Comparison of ENCODE assay signal across 20 mouse cellular contexts in genomic region chr11:102443740-102444139, GRCm38 (mm10). TPM values are rescaled to one million over a fixed set of nuclear protein-coding genes. Genes with fewer than 3 reads are reported as not detected.
DNase-seq lines count a peak whose midpoint lies in the region; ATAC-seq lines count a peak whose summit lies in the region.
"Had no signal": no experiment of that assay in that cellular context is flagged by ENCODE, and none has a peak within 500 bp of the region (broad histone marks: within the 10 kb centered on the region; RNA-seq: fewer than 3 reads in every experiment).

No protein-coding gene starts in this region.

- H3K4me2 ChIP-seq in forebrain, embryonic 13.5 days: no peak overlapping the region
- H3K4me2 ChIP-seq in forebrain, embryonic 16.5 days (ENCODE audit: low read length): no peak overlapping the region
- H3K4me2 ChIP-seq in heart, embryonic 14.5 days (ENCODE audit: low read length): peak overlapping the region; percentile 28; the same call in 1 of the 2 replicates
- H3K4me2 ChIP-seq in midbrain, embryonic 13.5 days (replicated peaks): no peak overlapping the region
- H3K4me2 ChIP-seq: embryonic facial prominence, embryonic 12.5 days; limb, embryonic 15.5 days; lung, embryonic 14.5 days had no signal

- peaks cover 18% of the 10 kb centered on the region; the same call in 1 of the 2 replicates for H3K27me3 ChIP-seq in forebrain, embryonic 13.5 days
- H3K27me3 ChIP-seq in forebrain, embryonic 16.5 days (replicated peaks; ENCODE audit: control insufficient read depth, insufficient read depth, low read length): no peaks in the 10 kb centered on the region
- H3K27me3 ChIP-seq in heart, embryonic 14.5 days (ENCODE audit: control insufficient read depth, insufficient read depth, low read length): no peaks in the 10 kb centered on the region; the same call in 1 of the 2 replicates
- peaks cover 37% of the 10 kb centered on the region for H3K27me3 ChIP-seq in midbrain, embryonic 10.5 days (ENCODE audit: low read depth, poor library complexity, severe bottlenecking)
- H3K27me3 ChIP-seq in midbrain, embryonic 13.5 days: peaks cover 24% of the 10 kb centered on the region

- H3K4me3 ChIP-seq in forebrain, embryonic 13.5 days: no peak overlapping the region
- H3K4me3 ChIP-seq in forebrain, embryonic 16.5 days (replicated peaks; ENCODE audit: low read length): no peak overlapping the region
- no peak overlapping the region for H3K4me3 ChIP-seq in heart, embryonic 14.5 days (ENCODE audit: control insufficient read depth in 1 of 2, insufficient read depth in 1 of 2, low read depth in 1 of 2, low read length in 2 of 2)
- peak overlapping the region; percentile 5; the same call in 1 of the 2 replicates for H3K4me3 ChIP-seq in midbrain, embryonic 10.5 days
- no peak overlapping the region for H3K4me3 ChIP-seq in midbrain, embryonic 13.5 days (replicated peaks)
- H3K4me3 ChIP-seq: embryonic facial prominence, embryonic 12.5 days; heart, adult 2 months; limb, embryonic 15.5 days had no signal

- H3K9ac ChIP-seq in forebrain, embryonic 13.5 days: no peak overlapping the region
- no peak overlapping the region for H3K9ac ChIP-seq in forebrain, embryonic 16.5 days (replicated peaks; ENCODE audit: low read depth, low read length)
- no peak overlapping the region; the same call in 1 of the 2 replicates for H3K9ac ChIP-seq in heart, embryonic 14.5 days (ENCODE audit: low read length)
- H3K9ac ChIP-seq in midbrain, embryonic 13.5 days (replicated peaks): no peak overlapping the region
- H3K9ac ChIP-seq: embryonic facial prominence, embryonic 12.5 days; limb, embryonic 15.5 days; liver, embryonic 14.5 days; lung, embryonic 14.5 days had no signal

- ATAC-seq in forebrain, embryonic 13.5 days: no peak
- no peak for ATAC-seq in forebrain, embryonic 16.5 days
- ATAC-seq in heart, embryonic 14.5 days (ENCODE audit: insufficient number of reproducible peaks, insufficient read depth, low FRiP score, low read depth): no peak
- no peak for ATAC-seq in midbrain, embryonic 13.5 days
- ATAC-seq: forebrain, embryonic 14.5 days had no signal

- H3K9me3 ChIP-seq in forebrain, embryonic 13.5 days (replicated peaks): no peaks in the 10 kb centered on the region
- H3K9me3 ChIP-seq in forebrain, embryonic 16.5 days (ENCODE audit: control insufficient read depth, low read length): no peaks in the 10 kb centered on the region
- H3K9me3 ChIP-seq in heart, embryonic 14.5 days (ENCODE audit: control insufficient read depth, low read length): no peaks in the 10 kb centered on the region
- H3K9me3 ChIP-seq in midbrain, embryonic 10.5 days (replicated peaks): no peaks in the 10 kb centered on the region
- H3K9me3 ChIP-seq in midbrain, embryonic 13.5 days: no peaks in the 10 kb centered on the region
- H3K9me3 ChIP-seq: embryonic facial prominence, embryonic 12.5 days; limb, embryonic 15.5 days had no signal

- no peak for DNase-seq in heart, postnatal 14 days
- no peak for DNase-seq in midbrain, embryonic 10.5 days (ENCODE audit: low spot score)
- DNase-seq: adrenal gland, adult 2 months; kidney, adult 11 months; layer of hippocampus, adult 9-11 months; lung, embryonic 14.5 days; right cerebral cortex, postnatal 14 days; thymus, adult 2 months; thymus, postnatal 4 days had no signal

- H3K36me3 ChIP-seq in forebrain, embryonic 13.5 days (ENCODE audit: poor library complexity, severe bottlenecking): peaks cover 51% of the 10 kb centered on the region
- H3K36me3 ChIP-seq in forebrain, embryonic 16.5 days (ENCODE audit: control insufficient read depth, insufficient read depth): peaks cover 29% of the 10 kb centered on the region
- H3K36me3 ChIP-seq in heart, embryonic 14.5 days (ENCODE audit: control insufficient read depth, insufficient read depth, low read length): peaks cover 44% of the 10 kb centered on the region
- H3K36me3 ChIP-seq in midbrain, embryonic 10.5 days: peaks cover 54% of the 10 kb centered on the region
- peaks cover 54% of the 10 kb centered on the region for H3K36me3 ChIP-seq in midbrain, embryonic 13.5 days

- peaks cover 49% of the 10 kb centered on the region for H3K4me1 ChIP-seq in forebrain, embryonic 13.5 days
- H3K4me1 ChIP-seq in forebrain, embryonic 16.5 days (replicated peaks; ENCODE audit: control insufficient read depth, insufficient read depth, low read length): peaks cover 42% of the 10 kb centered on the region
- H3K4me1 ChIP-seq in heart, embryonic 14.5 days (ENCODE audit: control insufficient read depth in 2 of 2, insufficient read depth in 2 of 2, low read length in 2 of 2): peaks cover 39 to 51% of the 10 kb centered on the region in 2 experiments
- peaks cover 58% of the 10 kb centered on the region for H3K4me1 ChIP-seq in midbrain, embryonic 10.5 days
- H3K4me1 ChIP-seq in midbrain, embryonic 13.5 days (replicated peaks): peaks cover 50% of the 10 kb centered on the region

- WGBS in forebrain, embryonic 13.5 days: 77% methylated on average over 12 of the region's 12 CpGs
- WGBS in forebrain, embryonic 16.5 days: 64% methylated on average over 12 of the region's 12 CpGs
- WGBS in heart, embryonic 14.5 days: 41% methylated on average over 12 of the region's 12 CpGs
- WGBS in midbrain, embryonic 10.5 days: 68% methylated on average over 12 of the region's 12 CpGs
- WGBS in midbrain, embryonic 13.5 days: 70% methylated on average over 12 of the region's 12 CpGs

- intact Hi-C loops in heart, postnatal 14 days (cut with DNase I): no loop called here

- H3K27ac ChIP-seq in forebrain, embryonic 13.5 days: 0 out of 2 replicates have a peak overlapping the region, but pooled peaks have one; percentile 8
- H3K27ac ChIP-seq in forebrain, embryonic 16.5 days (ENCODE audit: low read length): no peak overlapping the region
- no peak overlapping the region for H3K27ac ChIP-seq in heart, embryonic 14.5 days (replicated peaks in 1 of 2; ENCODE audit: control insufficient read depth in 1 of 2, insufficient read depth in 1 of 2, low read depth in 2 of 2, low read length in 2 of 2)
- no peak overlapping the region for H3K27ac ChIP-seq in midbrain, embryonic 10.5 days (replicated peaks)
- no peak overlapping the region for H3K27ac ChIP-seq in midbrain, embryonic 13.5 days
- H3K27ac ChIP-seq: embryonic facial prominence, embryonic 12.5 days; heart, adult 2 months; limb, embryonic 15.5 days; liver, embryonic 14.5 days; stomach, postnatal 0 days had no signal

RNA-seq across cellular contexts. Expression of gene Fam171a2, which starts 3.7 kb away (rescaled TPM):
- 8.5 and 9.3 TPM in 2 replicates for polyA plus RNA-seq in forebrain, embryonic 13.5 days (2015; fragmentation: Nextera tagmentation; extraction: Ambion mirVana)
- 16.1 and 17.8 TPM in 2 replicates for polyA plus RNA-seq in forebrain, embryonic 16.5 days (2015; fragmentation: Nextera tagmentation; extraction: Ambion mirVana)
- 4.6 and 7.9 TPM in 2 replicates for polyA plus RNA-seq in heart, embryonic 14.5 days (2014; fragmentation: Nextera tagmentation; extraction: Ambion mirVana)
- total RNA-seq in heart, postnatal 14 days (2021): 10 to 100 TPM; 10.5 to 11.4 TPM
- 3.0 and 4.0 TPM in 2 replicates for polyA plus RNA-seq in midbrain, embryonic 10.5 days (2016; fragmentation: Nextera tagmentation; extraction: Ambion mirVana)
- 10.9 and 18.4 TPM in 2 replicates for polyA plus RNA-seq in midbrain, embryonic 13.5 days (2015; fragmentation: Nextera tagmentation; extraction: Ambion mirVana)

RNA-seq across cellular contexts. Expression of gene Grn, which starts 13.6 kb away (rescaled TPM):
- polyA plus RNA-seq in forebrain, embryonic 13.5 days (2015; fragmentation: Nextera tagmentation; extraction: Ambion mirVana): 49.5 and 53.9 TPM in 2 replicates
- polyA plus RNA-seq in forebrain, embryonic 16.5 days (2015; fragmentation: Nextera tagmentation; extraction: Ambion mirVana): 68.0 and 72.8 TPM in 2 replicates
- 182 and 190 TPM in 2 replicates for polyA plus RNA-seq in heart, embryonic 14.5 days (2014; fragmentation: Nextera tagmentation; extraction: Ambion mirVana)
- 100 to 1,000 TPM; 130 to 136 TPM for total RNA-seq in heart, postnatal 14 days (2021)
- 63.5 and 77.1 TPM in 2 replicates for polyA plus RNA-seq in midbrain, embryonic 10.5 days (2016; fragmentation: Nextera tagmentation; extraction: Ambion mirVana)
- polyA plus RNA-seq in midbrain, embryonic 13.5 days (2015; fragmentation: Nextera tagmentation; extraction: Ambion mirVana): 57.4 and 61.8 TPM in 2 replicates

RNA-seq across cellular contexts. Expression of gene Itga2b, which starts 26.2 kb away (rescaled TPM):
- 2.9 and 3.8 TPM in 2 replicates for polyA plus RNA-seq in forebrain, embryonic 13.5 days (2015; fragmentation: Nextera tagmentation; extraction: Ambion mirVana)
- polyA plus RNA-seq in forebrain, embryonic 16.5 days (2015; fragmentation: Nextera tagmentation; extraction: Ambion mirVana): 3.6 and 6.6 TPM in 2 replicates
- polyA plus RNA-seq in heart, embryonic 14.5 days (2014; fragmentation: Nextera tagmentation; extraction: Ambion mirVana): 6.7 and 6.8 TPM in 2 replicates
- total RNA-seq in heart, postnatal 14 days (2021): 1 to 10 TPM; 3.1 to 3.3 TPM
- polyA plus RNA-seq in midbrain, embryonic 10.5 days (2016; fragmentation: Nextera tagmentation; extraction: Ambion mirVana): 5.8 and 6.9 TPM in 2 replicates
- polyA plus RNA-seq in midbrain, embryonic 13.5 days (2015; fragmentation: Nextera tagmentation; extraction: Ambion mirVana): 4.9 and 6.0 TPM in 2 replicates

RNA-seq across cellular contexts. Expression of gene Slc25a39, which starts 36.0 kb away (rescaled TPM):
- polyA plus RNA-seq in forebrain, embryonic 13.5 days (2015; fragmentation: Nextera tagmentation; extraction: Ambion mirVana): 157 and 159 TPM in 2 replicates
- polyA plus RNA-seq in forebrain, embryonic 16.5 days (2015; fragmentation: Nextera tagmentation; extraction: Ambion mirVana): 134 and 143 TPM in 2 replicates
- polyA plus RNA-seq in heart, embryonic 14.5 days (2014; fragmentation: Nextera tagmentation; extraction: Ambion mirVana): 266 and 295 TPM in 2 replicates
- total RNA-seq in heart, postnatal 14 days (2021): 100 to 1,000 TPM; 163 to 176 TPM
- 234 and 249 TPM in 2 replicates for polyA plus RNA-seq in midbrain, embryonic 10.5 days (2016; fragmentation: Nextera tagmentation; extraction: Ambion mirVana)
- 141 and 154 TPM in 2 replicates for polyA plus RNA-seq in midbrain, embryonic 13.5 days (2015; fragmentation: Nextera tagmentation; extraction: Ambion mirVana)

RNA-seq across cellular contexts. Expression of gene Rundc3a, which starts 50.5 kb away (rescaled TPM):
- 93.9 and 94.8 TPM in 2 replicates for polyA plus RNA-seq in forebrain, embryonic 13.5 days (2015; fragmentation: Nextera tagmentation; extraction: Ambion mirVana)
- polyA plus RNA-seq in forebrain, embryonic 16.5 days (2015; fragmentation: Nextera tagmentation; extraction: Ambion mirVana): 129 and 156 TPM in 2 replicates
- 0.81 and 1.2 TPM in 2 replicates for polyA plus RNA-seq in heart, embryonic 14.5 days (2014; fragmentation: Nextera tagmentation; extraction: Ambion mirVana)
- under 1 TPM in 1 of 2 experiments, not detected in 1; 0.29 TPM for total RNA-seq in heart, postnatal 14 days (2021)
- polyA plus RNA-seq in midbrain, embryonic 10.5 days (2016; fragmentation: Nextera tagmentation; extraction: Ambion mirVana): 21.5 and 40.7 TPM in 2 replicates
- polyA plus RNA-seq in midbrain, embryonic 13.5 days (2015; fragmentation: Nextera tagmentation; extraction: Ambion mirVana): 131 and 153 TPM in 2 replicates
- total RNA-seq: megakaryocyte, adult 5-6 weeks had no signal
